Mouse (Mus musculus) forebrain, embryonic 10.5 days (tissue): Measurements from ENCODE around the gene Pdcd2l. TPM values are rescaled to one million over a fixed set of nuclear protein-coding genes. Genes with fewer than 3 reads are reported as not detected.
"Not testable (repeated sequence)": the region's sequence is repeated elsewhere in the genome, so short reads cannot be mapped to it uniquely, and the experiment has no call there.

Experiments used
- DNase-seq: peaks from one replicate; pipeline ENCODE4 v3.0.0-alpha.2; 2017; ENCODE audit warnings: low spot score; ENCODE audit errors: extremely low spot score
- H3K27ac ChIP-seq: fragments of 300-500 bp; sonication (generic); 2 replicates; pipeline ENCODE4 v1.5.1; 2016; ENCODE audit warnings: mild to moderate bottlenecking
- H3K27me3 ChIP-seq: fragments of 300-500 bp; sonication (generic); 2 replicates; pipeline ENCODE4 v1.6.1; 2016; ENCODE audit warnings: mild to moderate bottlenecking; ENCODE audit not compliant: poor library complexity, severe bottlenecking
- H3K36me3 ChIP-seq: fragments of 300-500 bp; sonication (generic); replicated peaks from 2 replicates; pipeline ENCODE4 v1.6.1; 2016; ENCODE audit warnings: mild to moderate bottlenecking, moderate library complexity
- H3K4me1 ChIP-seq: fragments of 300-500 bp; sonication (generic); 2 replicates; pipeline ENCODE4 v1.6.1; 2016
- H3K4me3 ChIP-seq: fragments of 300-500 bp; sonication (generic); 2 replicates; pipeline ENCODE4 v1.5.1; 2016; ENCODE audit warnings: mild to moderate bottlenecking, moderate library complexity
- H3K9me3 ChIP-seq: fragments of 300-500 bp; sonication (generic); 2 replicates; pipeline ENCODE4 v1.6.1; 2016; ENCODE audit warnings: mild to moderate bottlenecking, moderate library complexity
- WGBS: fragments of 180-500 bp; shearing (Covaris S2); methylation state at CpG from one replicate; pipeline ENCODE4 v1.1.7; 2016; 5-methylcytosine and 5-hydroxymethylcytosine counted together
- polyA plus RNA-seq: library from polyadenylated mRNA; unstranded; fragments of >200 nt; fragmentation: Nextera tagmentation; extraction: Ambion mirVana; gene quantifications from 2 replicates; pipeline ENCODE4 v1.2.1, GENCODE M21; 2016

Gene Pdcd2l
- polyA plus RNA-seq, 1 experiment from 2014 or later, result 74.9 TPM

DNA sequence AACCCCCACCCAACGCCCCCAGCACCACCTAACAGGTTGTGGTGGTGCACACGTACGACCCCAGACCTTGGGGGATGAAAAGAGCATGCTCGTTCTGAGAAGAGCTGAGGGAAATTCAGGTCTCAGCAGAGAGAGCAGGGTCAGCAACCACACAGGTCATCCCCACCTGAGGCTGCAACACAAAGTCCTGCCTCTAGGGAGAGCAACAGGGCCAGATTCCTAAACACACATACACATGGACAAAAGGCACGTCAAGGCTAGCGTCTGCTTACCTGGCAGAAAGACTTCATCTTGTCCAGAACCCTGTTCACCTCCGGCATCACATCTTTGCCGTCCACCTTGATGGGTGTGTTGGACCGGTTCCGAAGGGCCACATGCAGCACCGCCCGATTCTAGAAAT lies 30.4 kb upstream of the Pdcd2l start:
- DNase-seq, result no peak
- 94% methylated on average over 12 of the region's 12 CpGs for WGBS
- H3K36me3 ChIP-seq, result peaks cover 72% of the 10 kb centered on the region

DNA sequence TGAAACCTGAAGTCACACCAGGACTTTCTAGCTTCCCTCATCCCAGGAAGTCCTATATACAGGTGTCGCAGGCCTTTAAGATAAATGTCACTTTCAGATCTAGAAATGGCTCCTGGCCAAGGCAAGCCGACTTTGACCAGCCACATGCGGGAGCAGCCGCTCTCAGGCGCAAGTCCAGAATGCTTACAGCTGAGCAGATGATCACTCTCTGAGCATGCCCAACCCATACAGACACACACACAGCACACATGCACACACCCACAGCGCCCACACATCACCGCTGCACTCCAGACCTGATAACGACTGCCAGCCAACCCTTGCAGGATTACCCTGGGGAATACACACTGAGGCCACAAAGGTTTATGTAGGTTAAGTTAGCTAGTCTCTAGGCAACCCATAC lies 29.6 kb upstream of the Pdcd2l start:
- no peak for DNase-seq
- Histone ChIP-seq H3K4me1 (peaks cover 42% of the 10 kb centered on the region), H3K27me3 (no peaks in the 10 kb centered on the region), H3K27ac (no peak overlapping the region), H3K36me3 (peaks cover 79% of the 10 kb centered on the region), H3K9me3 (no peaks in the 10 kb centered on the region), H3K4me3 (0 out of 2 replicates have a peak overlapping the region, but pooled peaks have one; percentile 2)
- WGBS, result 94% methylated on average over 8 of the region's 8 CpGs

More for the DNA sequence above, 30.4 kb upstream of the Pdcd2l start:
- H3K9me3 ChIP-seq, result no peaks in the 10 kb centered on the region
- H3K4me3 ChIP-seq, result no peak overlapping the region
- no peaks in the 10 kb centered on the region for H3K27me3 ChIP-seq
- peaks cover 42% of the 10 kb centered on the region for H3K4me1 ChIP-seq
- H3K27ac ChIP-seq, result no peak overlapping the region

DNA sequence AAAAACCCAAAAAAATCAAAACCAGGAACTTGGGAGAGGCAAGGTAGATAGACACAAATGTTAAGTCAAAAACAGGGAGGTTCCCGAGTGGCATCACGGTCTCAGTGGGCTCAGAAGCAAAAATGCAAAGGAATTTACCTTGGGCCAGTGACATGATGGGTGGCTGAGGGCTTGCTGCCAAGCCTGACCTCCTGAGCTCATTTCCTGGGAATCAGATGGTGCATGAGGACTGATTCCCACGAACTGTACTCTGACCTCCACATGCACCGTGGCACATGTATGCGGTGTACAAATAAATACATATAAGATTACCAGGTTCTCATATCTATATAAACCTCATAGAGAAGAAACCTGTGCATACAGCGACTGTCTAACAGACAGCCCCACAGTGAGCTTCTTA lies 27.8 kb upstream of the Pdcd2l start:
- 97% methylated on average over 6 of the region's 6 CpGs for WGBS
- Histone ChIP-seq H3K36me3 (peaks cover 97% of the 10 kb centered on the region), H3K27ac (no peak overlapping the region), H3K9me3 (no peaks in the 10 kb centered on the region), H3K4me1 (peaks cover 31% of the 10 kb centered on the region), H3K27me3 (no peaks in the 10 kb centered on the region), H3K4me3 (no peak overlapping the region)
- DNase-seq, result no peak

DNA sequence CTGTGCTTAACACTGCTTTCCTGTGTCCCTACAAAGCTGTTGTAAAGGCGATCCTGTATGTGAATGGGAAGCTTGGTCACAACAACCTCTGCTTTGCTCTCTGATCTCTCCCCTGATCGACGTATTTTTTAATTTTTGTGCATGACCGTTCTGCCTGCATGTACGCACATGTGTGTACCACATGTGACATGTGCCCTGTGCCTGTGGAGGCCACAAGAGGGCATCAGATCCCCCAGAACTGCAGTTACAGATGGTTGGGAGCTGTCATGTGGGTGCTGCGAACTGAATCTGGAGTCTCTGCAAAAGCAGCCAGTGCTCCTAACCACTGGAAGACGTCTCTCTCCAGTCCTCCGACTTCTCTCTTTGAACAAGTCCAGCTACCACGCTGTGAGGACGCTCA lies 25.9 kb upstream of the Pdcd2l start:
- H3K27me3 ChIP-seq, result no peaks in the 10 kb centered on the region
- WGBS, result 96% methylated on average over 10 of the region's 10 CpGs
- H3K4me3 ChIP-seq, result no peak overlapping the region
- H3K4me1 ChIP-seq, result peaks cover 11% of the 10 kb centered on the region
- DNase-seq, result no peak
- H3K9me3 ChIP-seq, result no peaks in the 10 kb centered on the region
- no peak overlapping the region for H3K27ac ChIP-seq
- H3K36me3 ChIP-seq, result peaks cover 100% of the 10 kb centered on the region

DNA sequence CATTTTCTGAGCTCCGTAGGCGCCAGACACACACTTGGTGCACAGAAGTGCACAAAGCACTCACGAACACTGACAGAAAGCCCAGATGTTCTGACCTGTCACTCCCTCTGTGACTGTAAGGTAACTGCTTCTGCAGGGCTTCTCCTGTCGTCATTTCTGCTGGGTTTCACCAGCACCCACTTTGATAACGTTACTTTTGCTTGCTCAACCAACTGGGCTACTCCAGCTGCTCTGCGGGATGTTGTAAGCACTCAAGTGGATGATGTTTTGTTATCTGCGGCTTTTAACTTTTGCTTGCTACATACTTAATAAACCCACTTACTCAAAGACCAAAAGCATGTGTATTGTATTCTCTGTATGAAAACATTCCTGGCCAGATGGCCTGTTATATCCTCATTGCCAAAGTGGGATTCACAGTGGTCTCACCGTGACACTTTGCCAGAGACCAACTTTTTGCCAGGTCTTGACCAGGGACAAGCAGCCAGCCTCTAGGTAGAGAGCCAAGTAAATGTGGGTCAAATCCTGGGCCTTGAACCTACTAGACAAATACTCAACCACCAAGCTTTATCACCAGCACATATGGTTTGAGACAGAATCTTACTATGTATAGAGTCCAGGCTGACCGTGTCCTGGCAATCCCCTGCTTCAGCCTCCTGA lies 25.3 kb upstream of the Pdcd2l start:
- DNase-seq, result no peak
- Histone ChIP-seq H3K27ac (no peak overlapping the region), H3K4me3 (no peak overlapping the region), H3K9me3 (no peaks in the 10 kb centered on the region), H3K27me3 (no peaks in the 10 kb centered on the region), H3K4me1 (peaks cover 9% of the 10 kb centered on the region), H3K36me3 (peaks cover 100% of the 10 kb centered on the region)
- 91% methylated on average over 9 of the region's 9 CpGs for WGBS

DNA sequence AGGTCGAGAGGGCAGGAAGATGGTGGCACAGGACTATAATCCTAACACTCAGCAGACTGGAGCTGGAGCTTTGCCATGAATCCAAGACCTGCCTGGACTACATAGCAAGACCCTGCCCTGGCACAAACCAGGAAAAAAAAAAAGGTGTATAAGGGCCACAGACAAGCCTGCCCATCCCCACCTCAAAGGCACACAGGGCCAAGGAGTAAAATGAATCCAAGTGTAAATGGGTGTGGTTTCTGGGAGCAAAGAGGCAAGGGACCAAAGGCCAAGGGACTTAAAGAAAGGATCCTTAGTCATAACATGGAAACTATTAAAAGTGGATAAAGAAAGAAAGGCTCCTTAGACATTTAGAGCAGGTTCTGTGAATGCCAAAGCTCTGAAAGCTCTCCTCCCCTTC lies 22.0 kb upstream of the Pdcd2l start:
- H3K27me3 ChIP-seq, result no peaks in the 10 kb centered on the region
- 73% methylated on average over 1 of the region's 1 CpGs for WGBS
- H3K4me1 ChIP-seq, result no peaks in the 10 kb centered on the region
- H3K4me3 ChIP-seq, result no peak overlapping the region
- DNase-seq, result no peak
- H3K36me3 ChIP-seq, result peaks cover 100% of the 10 kb centered on the region
- H3K27ac ChIP-seq, result no peak overlapping the region
- H3K9me3 ChIP-seq, result no peaks in the 10 kb centered on the region

DNA sequence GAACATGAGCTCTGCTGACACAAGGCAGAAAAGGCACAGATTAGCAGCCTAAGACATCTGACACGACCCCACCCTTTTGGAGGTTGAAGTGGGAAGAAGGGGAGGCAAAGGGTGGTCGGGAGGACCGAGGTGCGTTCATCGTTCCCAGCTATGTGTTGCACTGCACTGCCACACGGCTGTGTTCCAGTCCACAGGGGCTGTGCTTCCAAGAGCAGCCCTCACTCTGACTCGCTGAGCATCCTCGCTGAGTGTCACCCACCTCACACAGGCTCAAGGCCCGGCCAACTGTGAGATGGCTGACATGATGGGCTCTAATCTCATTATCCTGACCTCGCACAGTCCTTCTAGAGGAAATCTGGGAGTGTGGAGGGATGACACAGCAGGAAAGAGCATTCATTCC lies 20.0 kb upstream of the Pdcd2l start:
- DNase-seq, result no peak
- H3K27ac ChIP-seq, result no peak overlapping the region
- peaks cover 100% of the 10 kb centered on the region for H3K36me3 ChIP-seq
- no peaks in the 10 kb centered on the region for H3K9me3 ChIP-seq
- H3K4me1 ChIP-seq, result no peaks in the 10 kb centered on the region
- no peaks in the 10 kb centered on the region for H3K27me3 ChIP-seq
- H3K4me3 ChIP-seq, result no peak overlapping the region
- 92% methylated on average over 10 of the region's 10 CpGs for WGBS

DNA sequence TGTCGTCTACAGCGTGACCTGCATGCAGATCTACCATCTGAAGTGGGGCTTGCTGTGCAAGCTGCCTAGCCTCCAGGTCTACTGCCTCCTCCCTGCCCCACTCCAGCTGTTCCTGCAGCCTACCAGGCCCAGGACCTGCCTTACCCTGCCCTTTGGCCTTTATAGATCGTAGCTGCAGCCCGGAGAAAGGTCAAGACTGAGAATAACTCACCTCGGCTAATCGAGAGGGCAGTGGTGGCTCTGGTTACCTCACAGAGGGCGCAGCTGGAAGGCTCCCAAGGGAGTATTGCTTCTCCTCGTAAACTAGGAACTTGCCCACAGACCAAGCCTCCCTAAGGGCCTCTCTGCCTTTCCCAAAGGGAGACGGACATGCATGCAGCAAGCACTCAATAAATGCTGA lies 19.0 kb upstream of the Pdcd2l start:
- Histone ChIP-seq H3K36me3 (peaks cover 100% of the 10 kb centered on the region), H3K4me3 (no peak overlapping the region), H3K4me1 (no peaks in the 10 kb centered on the region), H3K27ac (no peak overlapping the region), H3K9me3 (no peaks in the 10 kb centered on the region), H3K27me3 (no peaks in the 10 kb centered on the region)
- DNase-seq, result no peak
- 91% methylated on average over 9 of the region's 9 CpGs for WGBS

DNA sequence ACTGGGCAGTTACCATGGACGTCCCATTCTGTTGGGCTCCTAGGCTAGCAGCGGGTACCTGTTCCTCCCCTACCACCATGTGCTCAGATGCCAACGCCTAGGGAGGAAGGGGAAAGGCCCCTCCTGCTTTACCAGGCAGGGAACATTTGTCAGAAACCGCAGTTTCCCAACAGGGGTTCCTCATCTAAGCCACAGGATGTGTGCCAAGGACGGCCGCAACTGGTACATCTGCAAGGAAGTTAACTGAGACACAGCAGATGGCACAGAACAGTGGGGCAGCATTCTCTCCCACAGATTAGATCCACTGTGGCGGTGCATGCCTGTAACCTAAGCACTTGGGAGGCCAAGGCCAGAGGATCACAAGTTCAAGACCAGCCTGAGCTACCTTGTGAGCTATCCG lies 18.2 kb upstream of the Pdcd2l start:
- WGBS, result 96% methylated on average over 8 of the region's 8 CpGs

DNA sequence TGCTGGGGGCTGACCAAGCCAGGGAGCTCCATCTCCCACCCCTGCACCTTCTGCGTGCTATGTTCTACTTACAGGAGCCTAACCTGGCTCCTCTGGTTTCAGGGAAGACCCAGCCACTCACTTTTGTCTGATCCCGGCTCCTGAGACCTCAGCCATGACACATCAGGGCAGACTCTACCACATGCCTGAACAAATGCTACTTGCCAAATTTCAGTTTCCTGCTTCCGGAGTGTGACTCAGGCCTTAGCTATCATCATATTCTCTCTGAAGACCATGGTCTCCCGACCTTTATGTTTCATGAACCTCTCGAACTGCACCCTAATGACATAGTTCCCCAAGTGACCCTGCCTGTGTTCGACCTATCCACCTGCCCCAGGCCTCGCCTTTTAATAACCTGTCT lies 16.8 kb upstream of the Pdcd2l start:
- H3K27me3 ChIP-seq, result no peaks in the 10 kb centered on the region
- no peaks in the 10 kb centered on the region for H3K4me1 ChIP-seq
- no peak overlapping the region for H3K4me3 ChIP-seq
- 88% methylated on average over 7 of the region's 7 CpGs for WGBS
- DNase-seq, result no peak
- no peaks in the 10 kb centered on the region for H3K9me3 ChIP-seq
- no peak overlapping the region for H3K27ac ChIP-seq
- H3K36me3 ChIP-seq, result peaks cover 100% of the 10 kb centered on the region

More for the DNA sequence above, 18.2 kb upstream of the Pdcd2l start:
- Histone ChIP-seq H3K27ac (no peak overlapping the region), H3K4me1 (no peaks in the 10 kb centered on the region), H3K9me3 (no peaks in the 10 kb centered on the region), H3K36me3 (peaks cover 100% of the 10 kb centered on the region), H3K4me3 (no peak overlapping the region), H3K27me3 (no peaks in the 10 kb centered on the region)
- DNase-seq, result no peak

DNA sequence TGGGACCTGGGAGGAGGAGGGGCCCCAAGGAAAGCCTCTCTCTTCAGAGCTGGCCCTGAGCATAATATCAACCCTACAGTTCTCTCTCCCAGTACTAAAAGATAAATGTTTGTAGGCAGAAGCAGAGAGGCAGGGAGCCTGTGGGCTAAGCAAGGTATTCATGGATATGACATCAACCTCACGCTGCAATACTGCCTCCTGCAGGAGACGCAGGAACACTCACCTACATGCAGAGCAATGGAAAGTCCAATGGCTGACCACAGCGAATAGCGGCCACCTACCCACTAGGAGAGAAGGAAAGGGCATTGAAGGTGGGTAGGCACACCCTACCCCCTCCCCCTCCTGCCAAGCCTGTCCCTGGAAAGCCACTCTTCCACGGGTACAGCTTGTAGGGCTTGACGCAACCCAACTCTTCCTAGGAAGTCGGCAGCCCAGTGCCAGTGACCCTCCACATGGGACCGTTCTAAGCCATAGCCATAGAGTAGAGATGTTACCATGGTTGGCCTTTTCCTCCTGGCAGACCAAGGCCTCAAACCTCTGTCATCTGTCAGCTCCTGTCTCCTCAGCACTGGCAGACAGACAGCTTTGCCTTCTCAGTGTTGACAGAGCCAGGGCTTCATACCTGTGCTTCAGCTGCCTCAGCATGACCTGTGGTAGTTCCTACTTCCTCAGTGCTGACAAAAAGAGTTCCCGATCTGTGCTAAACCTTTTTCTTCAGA lies 11.7 kb upstream of the Pdcd2l start:
- 85% methylated on average over 9 of the region's 9 CpGs for WGBS
- Histone ChIP-seq H3K4me3 (no peak overlapping the region), H3K9me3 (no peaks in the 10 kb centered on the region), H3K4me1 (no peaks in the 10 kb centered on the region), H3K27me3 (no peaks in the 10 kb centered on the region), H3K27ac (no peak overlapping the region), H3K36me3 (peaks cover 100% of the 10 kb centered on the region)
- no peak for DNase-seq

DNA sequence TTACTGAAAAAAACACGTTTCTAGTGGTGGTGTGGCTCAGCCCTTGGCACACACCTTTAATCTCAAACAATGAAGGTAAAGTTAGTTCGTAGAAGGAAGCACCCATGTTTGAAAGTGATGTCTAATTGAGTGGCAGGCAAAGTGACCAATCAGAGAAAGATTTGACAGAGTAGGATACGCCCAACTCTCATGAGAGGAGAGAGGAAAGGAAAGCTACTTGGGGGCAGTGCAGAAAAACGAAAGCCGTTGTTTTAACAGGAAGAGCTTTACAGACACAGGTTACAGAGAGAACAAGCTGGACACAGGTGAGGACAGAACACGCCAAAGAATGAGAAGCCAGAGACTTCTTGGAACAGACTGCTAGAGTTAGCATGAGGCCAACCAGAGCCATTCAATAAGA lies 9.9 kb upstream of the Pdcd2l start:
- no peaks in the 10 kb centered on the region for H3K9me3 ChIP-seq
- no peak overlapping the region for H3K27ac ChIP-seq
- no peaks in the 10 kb centered on the region for H3K27me3 ChIP-seq
- peaks cover 100% of the 10 kb centered on the region for H3K36me3 ChIP-seq
- no peak for DNase-seq
- WGBS, result 97% methylated on average over 6 of the region's 6 CpGs
- H3K4me1 ChIP-seq, result no peaks in the 10 kb centered on the region
- no peak overlapping the region for H3K4me3 ChIP-seq

DNA sequence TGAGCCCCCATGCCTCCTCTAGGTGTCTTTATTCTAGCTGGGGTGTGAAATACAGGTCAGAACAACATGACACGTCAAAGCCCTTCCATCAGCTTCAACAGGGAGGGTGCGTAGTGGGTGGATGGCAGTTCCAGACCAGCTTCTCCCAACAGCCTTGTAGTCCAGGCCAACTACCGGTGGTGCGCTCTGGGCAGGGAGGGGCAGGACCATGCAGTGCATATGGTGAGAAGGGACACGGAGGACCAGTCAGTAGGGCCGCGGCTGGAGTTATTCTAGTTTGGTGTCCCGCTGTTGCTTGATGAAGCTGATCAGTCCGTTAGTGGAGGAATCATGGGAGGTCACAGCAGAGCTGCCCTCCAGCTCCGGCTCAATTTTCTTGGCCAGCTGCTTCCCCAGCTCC lies 5.7 kb upstream of the Pdcd2l start:
- H3K36me3 ChIP-seq, result peaks cover 69% of the 10 kb centered on the region
- H3K4me1 ChIP-seq, H3K27me3 ChIP-seq, H3K27ac ChIP-seq, H3K4me3 ChIP-seq, H3K9me3 ChIP-seq, DNase-seq: not testable (repeated sequence)
- 93% methylated on average over 10 of the region's 10 CpGs for WGBS
